Mouse (Mus musculus) gonadal fat pad, adult 2 months (tissue): ENCODE data around the gene Sptbn2. TPM values are rescaled to one million over a fixed set of nuclear protein-coding genes. Genes with fewer than 3 reads are reported as not detected.
"Not testable (repeated sequence)": the region's sequence is repeated elsewhere in the genome, so short reads cannot be mapped to it uniquely, and the experiment has no call there.

Source experiments
- DNase-seq: peaks from one replicate; pipeline ENCODE4 v3.0.0-alpha.2; 2012; ENCODE audit warnings: low read depth
- polyA plus RNA-seq: library from polyadenylated mRNA; depleted of rRNA; stranded (reverse); fragments of >200 nt; gene quantifications from 2 replicates; pipeline ENCODE4 v1.2.3, GENCODE M21; 2012

Gene Sptbn2
- polyA plus RNA-seq, 1 experiment = 3.2 TPM

DNA sequence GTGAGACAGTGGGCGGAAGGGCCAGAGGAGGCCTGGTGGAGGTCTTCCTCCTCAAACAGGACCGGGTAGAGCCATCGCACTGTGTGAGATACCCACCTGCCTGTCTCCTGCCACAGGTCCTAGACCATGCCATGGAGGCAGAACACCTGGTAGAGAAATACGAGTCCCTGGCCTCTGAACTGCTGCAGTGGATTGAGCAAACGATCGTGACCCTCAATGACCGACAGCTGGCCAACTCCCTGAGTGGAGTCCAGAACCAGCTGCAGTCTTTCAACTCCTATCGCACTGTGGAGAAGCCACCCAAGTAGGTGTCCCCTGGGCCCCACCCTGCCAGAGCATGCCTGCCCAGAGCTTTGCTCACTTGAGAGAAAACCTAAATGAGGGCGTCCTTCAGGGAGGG is 18.2 kb downstream of the Sptbn2 start:
- DNase-seq = no peak

DNA sequence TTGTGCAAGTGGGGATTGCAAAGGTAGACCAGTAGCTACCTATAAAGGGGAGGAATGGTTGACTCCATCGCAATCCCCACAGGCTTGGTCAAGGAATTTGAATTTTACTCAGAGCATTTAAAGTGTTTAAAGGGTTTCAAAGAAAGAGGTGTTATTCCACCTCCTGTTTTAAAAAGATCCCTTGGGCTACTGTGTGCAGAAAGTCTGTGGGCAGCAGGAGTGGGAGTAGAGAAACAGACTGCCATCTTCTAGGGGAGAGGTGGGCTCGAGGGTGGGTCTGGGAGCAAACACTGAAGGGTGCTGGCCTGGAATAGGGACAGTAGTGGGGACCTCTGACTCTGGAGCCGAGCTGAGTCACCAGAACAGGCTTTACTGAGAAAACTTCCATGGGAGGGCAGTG is 22.1 kb downstream of the Sptbn2 start:
- no peak for DNase-seq

DNA sequence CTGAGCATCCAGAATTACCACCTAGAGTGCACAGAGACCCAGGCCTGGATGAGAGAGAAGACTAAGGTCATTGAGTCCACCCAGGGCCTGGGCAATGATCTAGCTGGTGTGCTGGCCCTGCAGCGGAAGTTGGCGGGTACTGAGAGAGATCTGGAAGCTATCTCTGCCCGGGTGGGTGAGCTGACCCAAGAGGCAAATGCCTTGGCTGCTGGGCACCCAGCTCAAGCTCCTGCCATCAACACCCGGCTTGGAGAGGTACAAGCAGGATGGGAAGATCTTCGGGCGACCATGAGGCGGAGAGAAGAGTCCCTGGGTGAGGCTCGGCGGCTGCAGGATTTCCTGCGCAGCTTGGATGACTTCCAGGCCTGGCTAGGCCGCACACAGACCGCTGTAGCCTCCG is 26.9 kb downstream of the Sptbn2 start:
- DNase-seq = no peak

DNA sequence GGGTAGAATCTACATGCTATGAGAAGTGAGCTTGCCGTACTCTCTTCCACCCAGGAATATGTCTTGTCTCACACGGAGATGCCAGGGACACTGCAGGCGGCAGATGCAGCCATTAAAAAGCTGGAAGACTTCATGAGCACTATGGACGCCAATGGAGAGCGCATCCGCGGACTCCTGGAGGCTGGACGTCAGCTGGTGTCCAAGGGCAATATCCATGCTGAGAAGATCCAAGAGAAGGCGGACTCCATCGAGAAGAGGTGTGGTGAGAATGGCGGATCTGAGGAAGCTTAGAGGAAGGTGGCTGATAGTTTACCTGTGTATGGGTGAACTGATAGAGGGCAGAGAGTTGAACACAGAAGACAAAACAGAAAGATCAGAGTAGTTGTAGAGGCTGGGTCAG is 28.1 kb downstream of the Sptbn2 start:
- DNase-seq = no peak

DNA sequence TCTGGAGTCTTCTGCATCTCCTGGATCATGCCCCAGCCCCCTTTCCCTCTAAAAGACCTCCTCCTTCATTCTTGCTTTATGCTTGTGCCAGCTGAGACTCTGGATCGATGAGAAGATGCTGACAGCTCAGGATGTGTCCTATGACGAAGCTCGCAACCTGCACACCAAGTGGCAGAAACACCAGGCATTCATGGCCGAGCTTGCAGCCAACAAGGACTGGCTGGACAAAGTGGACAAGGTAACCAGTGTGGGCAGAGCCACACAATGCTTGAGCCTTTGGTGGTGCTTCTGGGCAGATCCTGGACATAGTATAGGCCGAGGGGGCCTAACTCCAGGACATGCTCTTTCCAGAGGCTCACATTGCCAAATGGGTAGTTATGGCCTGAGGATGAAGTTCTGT is 28.8 kb downstream of the Sptbn2 start:
- no peak for DNase-seq

DNA sequence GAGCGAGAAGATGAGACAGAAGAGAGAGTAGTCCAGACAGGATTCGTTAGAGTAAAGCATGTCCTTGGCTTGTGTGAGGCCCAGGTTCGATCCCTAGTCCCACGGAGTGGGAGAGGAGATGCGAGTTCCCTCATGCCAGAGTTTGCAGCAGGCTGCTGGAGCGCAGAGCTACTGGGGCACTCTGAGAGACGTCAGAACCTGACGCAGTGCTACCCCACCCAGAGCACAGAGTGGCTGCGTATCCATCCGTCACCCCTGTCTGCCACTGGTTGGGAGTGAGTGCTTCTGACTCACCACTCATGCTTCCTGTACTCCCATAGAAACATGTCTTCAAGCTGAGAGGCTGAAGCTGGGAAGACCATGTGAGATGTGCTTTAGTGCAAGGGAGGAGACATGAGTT is 30.5 kb downstream of the Sptbn2 start:
- DNase-seq = no peak

DNA sequence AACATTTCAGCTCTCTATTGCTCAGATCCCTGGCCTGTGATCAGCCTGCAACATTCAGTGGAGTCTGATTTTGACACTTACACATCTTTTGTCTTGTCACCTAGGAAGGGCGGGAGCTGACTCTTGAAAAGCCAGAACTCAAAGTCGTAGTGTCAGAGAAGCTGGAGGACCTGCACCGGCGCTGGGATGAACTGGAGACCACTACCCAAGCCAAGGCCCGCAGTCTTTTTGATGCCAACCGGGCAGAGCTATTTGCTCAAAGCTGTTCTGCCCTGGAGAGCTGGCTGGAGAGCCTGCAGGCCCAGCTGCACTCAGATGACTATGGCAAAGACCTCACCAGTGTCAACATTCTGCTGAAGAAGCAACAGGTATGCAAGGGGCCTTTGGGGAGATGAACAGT is 31.3 kb downstream of the Sptbn2 start:
- no peak for DNase-seq

DNA sequence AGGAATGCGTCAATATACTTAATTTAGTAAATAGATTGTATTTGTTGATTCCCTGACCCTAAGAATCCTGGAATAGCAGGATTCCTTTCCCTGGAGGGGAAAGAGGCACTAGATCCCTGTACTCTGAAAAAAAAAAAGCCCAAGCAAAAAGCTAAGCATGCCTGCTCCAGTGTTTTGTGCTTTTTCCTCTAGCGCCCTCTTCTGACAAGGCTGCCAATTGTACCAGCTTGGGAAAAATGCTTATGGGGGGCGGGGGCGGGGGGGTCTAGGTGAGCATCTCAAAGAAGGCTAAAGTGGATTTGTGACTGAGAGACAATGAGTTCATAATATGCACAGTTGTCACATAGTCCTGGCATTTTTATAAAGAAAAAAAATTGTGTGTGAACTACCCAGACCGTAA is 32.6 kb downstream of the Sptbn2 start:
- DNase-seq = no peak

DNA sequence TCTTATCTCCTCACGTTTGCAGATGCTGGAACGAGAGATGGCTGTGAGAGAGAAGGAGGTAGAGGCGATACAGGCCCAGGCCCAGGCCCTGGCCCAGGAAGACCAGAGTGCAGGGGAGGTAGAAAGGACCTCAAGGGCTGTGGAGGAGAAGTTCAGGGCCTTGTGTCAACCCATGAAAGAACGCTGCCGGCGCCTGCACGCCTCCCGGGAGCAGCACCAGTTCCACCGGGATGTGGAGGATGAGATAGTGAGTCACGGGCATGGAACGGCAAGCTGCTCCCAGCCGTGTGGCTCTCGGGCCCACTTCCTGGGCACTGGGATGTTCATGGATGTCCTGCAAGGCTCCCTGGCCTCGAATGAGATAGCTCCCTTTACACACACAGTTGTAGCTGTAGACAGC is 33.1 kb downstream of the Sptbn2 start:
- DNase-seq = no peak

DNA sequence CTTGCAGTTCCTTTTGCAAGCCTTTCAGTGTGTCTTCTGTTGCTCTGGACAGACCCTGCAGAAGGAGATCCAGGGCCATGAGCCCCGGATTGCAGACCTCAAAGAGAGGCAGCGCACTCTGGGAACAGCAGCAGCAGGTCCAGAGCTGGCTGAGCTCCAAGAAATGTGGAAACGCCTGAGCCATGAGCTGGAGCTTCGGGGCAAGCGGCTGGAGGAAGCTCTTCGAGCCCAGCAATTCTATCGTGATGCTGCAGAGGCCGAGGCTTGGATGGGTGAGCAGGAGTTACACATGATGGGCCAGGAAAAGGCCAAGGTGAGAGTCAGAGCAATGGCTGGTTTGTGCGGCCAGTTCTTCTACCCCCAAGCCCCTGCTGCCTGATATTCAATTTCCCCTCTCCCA is 34.1 kb downstream of the Sptbn2 start:
- no peak for DNase-seq

DNA sequence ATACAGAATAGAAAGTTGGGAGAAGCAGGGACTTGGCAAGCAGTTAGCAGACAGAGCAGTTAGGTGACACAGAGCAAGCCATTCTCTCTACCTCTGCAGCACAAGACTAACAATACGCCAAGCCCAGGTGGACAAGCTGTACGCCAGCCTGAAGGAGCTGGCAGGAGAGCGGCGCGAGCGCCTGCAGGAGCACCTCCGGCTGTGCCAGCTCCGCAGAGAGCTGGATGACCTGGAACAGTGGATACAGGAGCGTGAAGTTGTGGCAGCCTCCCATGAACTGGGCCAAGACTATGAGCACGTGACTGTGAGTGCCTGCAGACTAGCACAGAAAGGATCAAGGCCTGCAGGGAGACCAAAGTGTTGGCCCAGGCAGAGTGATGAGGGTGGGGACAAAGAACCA is 34.7 kb downstream of the Sptbn2 start:
- no peak for DNase-seq

DNA sequence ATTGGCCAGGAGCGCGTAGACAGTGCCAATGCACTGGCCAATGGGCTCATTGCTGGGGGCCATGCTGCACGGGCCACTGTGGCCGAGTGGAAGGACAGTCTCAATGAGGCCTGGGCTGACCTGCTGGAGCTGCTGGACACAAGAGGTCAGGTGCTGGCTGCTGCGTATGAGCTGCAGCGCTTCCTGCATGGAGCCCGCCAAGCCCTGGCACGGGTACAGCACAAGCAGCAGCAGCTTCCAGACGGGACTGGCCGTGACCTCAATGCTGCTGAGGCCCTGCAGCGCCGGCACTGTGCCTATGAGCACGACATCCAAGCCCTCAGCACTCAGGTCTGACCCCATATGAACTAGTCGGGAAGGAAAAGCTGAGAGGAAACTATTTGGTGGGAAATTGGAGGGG is 35.6 kb downstream of the Sptbn2 start:
- no peak for DNase-seq

DNA sequence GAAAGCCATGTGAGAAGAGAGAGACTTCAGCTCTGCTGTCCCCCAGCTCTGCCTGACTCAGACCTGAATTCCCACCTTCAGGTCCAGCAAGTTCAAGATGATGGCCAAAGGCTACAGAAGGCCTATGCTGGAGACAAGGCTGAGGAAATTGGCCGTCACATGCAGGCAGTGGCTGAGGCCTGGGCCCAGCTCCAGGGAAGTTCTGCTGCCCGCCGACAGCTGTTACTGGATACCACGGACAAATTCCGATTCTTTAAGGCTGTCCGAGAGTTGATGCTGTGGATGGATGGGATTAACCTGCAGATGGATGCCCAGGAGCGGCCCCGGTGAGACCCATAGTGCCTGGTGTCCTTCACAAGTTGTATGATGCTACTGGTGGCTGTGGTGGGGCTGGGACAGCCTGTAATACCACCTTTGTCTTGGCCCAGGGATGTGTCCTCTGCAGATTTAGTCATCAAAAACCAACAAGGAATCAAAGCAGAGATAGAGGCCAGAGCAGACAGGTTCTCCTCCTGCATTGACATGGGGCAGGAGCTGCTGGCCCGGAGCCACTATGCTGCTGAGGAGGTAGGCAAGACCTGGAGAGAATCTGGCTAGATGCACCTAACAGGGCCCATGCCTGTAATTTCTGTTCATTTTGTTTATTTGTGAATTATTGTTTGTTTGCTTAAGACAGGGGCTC is 36.8 kb downstream of the Sptbn2 start:
- DNase-seq = no peak

DNA sequence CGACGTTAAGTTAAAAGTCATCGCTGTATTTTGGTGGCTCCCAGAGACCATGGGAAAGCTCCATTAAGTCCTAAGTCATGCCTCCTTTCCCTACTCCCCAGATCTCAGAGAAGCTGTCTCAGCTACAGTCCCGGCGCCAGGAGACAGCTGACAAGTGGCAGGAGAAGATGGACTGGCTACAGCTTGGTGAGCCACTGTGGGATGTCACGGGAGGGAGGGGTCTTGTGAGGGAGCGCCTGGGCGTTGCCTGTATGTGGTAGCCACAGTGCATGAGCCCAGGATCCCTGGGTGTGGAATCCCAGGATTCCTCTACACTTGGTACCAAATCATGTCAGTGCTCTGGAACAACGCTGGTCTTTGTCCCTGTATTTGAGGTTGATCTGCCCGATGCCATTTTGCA is 37.5 kb downstream of the Sptbn2 start:
- DNase-seq = no peak

DNA sequence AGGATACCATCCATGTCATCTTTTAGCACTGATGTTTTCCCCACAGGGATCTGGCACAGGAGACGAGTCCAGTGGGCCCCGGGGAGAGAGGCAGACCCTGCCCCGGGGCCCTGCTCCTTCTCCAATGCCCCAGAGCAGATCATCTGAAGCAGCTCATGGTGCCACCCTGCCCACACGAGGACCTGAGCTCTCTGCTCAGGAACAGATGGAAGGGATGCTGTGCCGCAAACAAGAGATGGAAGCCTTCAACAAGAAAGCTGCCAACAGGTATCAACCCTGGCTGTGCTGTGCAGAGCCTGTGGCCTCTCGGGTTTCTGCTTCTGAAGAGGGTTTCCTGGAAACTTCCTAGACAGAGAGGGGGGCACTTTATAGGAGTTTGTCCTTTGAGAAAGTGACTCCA is 39.0 kb downstream of the Sptbn2 start:
- no peak for DNase-seq

DNA sequence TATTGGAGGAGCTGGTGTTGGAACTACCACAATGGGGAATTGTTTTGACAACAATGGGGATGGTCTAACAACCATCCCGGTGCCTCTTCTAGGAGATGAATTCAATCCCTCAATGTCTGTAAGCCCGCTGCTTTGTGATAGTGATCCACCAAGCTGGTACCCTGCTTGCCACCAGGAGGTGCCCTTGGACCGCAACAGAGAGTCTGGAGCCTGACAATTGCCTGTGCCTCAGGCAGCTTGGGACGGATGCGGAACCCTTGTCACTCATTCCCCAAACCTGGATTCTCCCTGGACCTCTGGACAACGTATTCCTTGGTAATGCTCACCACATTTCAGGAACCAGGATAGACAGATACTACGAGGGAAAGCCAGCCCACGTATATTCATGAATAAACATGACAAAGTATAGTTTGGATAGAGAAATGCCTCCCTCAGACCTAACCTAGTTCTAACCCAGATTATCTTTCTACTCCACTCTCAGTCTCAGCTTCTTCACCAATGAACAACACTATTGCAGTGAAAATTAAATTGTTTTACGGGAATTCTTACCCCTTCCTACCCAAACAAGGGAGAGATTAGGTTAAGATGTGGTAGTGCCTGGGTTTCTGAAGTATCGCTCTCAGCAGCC is 44.7 kb downstream of the Sptbn2 start:
- DNase-seq = no peak

DNA sequence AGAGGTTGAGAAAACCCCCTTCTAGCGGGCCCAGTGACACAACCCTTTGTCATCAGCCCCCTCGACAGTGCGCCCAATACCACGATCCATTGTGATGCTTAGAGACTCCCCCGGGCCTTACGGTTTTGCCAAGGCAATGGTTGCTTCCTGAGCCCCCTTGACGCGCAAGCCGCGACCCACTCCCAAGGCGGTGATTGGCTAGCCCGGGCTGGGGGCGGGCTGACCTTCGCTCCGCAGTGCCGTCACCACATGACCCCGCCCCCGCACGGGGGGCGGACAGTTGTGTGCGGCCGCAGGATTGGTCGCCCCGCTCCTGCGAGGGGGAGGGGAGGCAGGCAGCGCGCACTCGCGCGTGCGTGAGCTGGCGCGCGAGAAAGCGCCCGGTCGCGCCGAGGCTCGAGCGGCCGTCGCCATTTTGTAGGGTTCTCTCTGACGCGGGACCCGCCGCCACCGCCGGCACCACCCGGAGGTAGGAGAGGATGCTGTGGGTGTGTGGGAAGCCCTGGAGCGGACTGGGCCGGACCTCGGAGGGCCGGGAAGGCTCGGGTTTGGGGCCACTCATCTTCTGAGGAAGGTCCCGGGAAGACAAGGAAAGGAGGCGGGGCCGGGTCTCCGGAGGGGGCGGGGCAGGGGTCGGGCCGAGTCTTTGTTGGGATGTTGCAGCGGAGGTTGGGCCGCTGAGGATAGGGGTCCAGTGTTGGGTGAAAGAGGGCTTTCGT is 45.4 kb downstream of the Sptbn2 start, which contains the start of gene Rbm4b:
Rbm4b (plus strand) TSS at position 305 of the 719 bp plus-strand sequence.
- DNase-seq = no peak

DNA sequence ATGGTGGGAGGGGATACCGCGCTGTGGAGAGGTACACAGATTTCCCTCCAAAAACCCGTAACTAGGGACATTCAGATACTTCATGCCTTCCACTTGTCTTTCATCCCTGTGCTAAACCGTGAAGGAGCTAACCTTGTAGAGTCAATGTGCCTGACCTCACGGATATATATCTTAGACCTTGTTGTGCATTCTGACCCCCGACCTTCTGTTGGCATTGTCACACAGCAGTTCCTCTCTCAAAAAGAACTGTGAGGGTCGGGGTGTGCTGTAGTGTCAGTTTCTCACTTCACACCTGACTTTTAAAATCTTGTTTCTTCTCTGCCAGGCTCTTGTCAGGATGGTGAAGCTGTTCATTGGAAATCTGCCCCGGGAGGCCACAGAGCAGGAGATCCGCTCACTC is 46.0 kb downstream of the Sptbn2 start:
- no peak for DNase-seq

DNA sequence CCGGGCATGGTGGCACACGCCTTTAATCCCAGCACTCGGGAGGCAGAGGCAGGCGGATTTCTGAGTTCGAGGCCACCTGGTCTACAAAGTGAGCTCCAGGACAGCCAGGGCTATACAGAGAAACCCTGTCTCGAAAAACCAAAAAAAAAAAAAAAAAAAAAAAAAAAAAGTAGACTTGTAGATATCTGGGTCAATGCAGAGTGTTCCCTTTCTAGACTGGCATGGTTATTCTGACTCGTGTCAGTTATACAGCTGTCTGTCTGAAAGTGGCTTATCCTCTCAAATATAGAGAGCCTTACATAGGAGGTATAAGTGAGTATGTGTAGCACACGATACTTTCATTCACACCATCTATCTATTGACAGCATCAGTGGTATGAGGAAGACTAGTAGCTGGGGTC is 49.6 kb downstream of the Sptbn2 start:
- DNase-seq = not testable (repeated sequence)

DNA sequence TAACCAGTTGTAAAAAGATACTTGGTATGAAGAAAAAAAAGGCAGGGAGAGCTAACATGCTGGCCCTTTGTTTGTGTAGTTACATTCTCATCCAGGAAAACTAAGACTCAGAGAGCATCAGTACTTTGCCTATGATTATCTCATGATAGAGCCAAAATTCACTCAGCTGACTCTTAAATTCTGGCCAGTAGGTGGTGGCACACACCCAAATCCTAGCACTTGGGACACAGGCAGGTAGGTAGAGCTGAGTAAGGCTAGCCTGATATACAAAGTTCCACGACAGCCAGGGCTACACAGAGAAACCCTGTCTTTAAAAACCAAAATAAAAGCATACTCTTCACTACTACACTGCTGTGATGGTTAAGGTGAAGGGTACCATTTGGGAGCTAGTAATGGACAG is 51.9 kb downstream of the Sptbn2 start:
- no peak for DNase-seq

DNA sequence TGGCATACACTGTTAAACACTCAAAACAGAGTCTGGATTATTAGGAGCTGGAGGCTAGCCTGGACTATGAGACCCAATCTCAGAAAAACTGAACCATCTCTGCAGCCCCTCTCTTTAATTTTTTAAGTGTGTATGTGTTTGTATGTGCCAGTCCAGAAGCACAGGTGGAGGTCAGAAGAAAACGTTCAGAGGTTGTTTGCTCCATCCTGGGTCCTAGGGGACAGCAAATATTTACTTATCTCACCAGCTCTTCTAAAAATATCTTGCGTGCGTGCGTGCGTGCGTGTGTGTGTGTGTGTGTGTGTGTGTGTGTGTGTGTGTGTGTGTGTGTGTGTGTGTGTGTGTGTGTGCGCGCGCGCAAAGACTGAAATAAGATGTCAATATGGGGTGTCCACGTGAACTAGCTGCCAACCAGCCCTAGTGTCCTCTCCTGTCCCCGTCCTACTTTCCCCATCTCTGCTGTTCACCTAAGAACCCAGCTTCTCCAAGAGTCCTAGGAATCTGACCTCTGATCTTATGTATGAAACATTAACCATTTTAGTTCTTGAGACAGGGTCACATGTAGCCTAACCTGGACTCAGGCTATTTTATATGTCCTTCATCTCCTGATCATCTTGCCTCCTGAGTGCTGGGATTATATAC is 56.7 kb downstream of the Sptbn2 start:
- no peak for DNase-seq

DNA sequence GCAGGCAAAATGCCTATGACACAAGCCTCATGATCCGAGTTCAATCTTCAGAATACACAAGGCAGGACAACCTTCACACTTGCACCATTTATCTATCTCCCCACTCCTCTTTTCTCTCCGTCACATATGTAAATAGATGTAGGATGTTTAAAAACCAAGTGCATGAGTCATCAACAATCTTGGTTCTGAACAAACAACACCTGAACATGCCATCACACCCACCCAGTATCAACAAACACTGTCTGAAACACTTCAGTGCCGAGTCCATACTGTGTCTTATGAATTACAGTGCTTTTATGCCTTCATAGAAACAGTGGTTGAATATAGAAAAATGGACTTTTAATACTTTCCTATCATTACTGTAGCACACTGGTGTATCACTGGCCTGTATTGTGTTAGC is 61.8 kb downstream of the Sptbn2 start:
- no peak for DNase-seq

DNA sequence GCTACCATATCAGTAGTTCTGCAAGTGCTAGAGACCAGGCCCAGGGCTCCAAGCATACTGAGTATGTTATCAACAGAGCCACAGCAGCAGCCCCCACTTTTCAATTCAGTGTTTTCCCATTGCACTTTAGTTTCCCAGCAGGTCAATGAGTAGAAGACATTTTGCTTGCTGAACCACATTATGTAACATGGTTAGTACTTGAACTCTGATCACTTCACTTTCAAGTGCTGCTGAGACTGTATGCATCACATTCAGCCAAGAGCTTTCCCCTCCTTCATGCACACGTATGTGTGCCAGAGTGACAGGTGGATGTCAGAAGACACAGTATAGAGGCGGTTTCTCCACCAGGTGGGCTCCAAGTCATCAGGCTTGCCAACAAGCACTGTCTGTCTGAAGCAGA is 71.9 kb downstream of the Sptbn2 start:
- DNase-seq = no peak
